Mouse (Mus musculus) gastrocnemius, adult 18-20 months (tissue): ENCODE data around the gene Casp4. TPM values are rescaled to one million over a fixed set of nuclear protein-coding genes. Genes with fewer than 3 reads are reported as not detected.

Experiments used
- DNase-seq: peaks from one replicate; pipeline ENCODE4 v3.0.0; 2021; ENCODE audit warnings: low spot score
- long read RNA-seq, 2 experiments: library from polyadenylated mRNA; stranded (forward); transcript quantifications; one replicate each; pipeline ENCODE4 v2.0.0; 2021
- total RNA-seq, 2 experiments: library from RNA; stranded (reverse); gene quantifications; 2 replicates each; pipeline ENCODE4 v1.2.3; 2021

The Casp4 gene
- total RNA-seq, result 1 to 10 TPM in 1 of 2 experiments, under 1 TPM in 1; 0.84 to 1.8 TPM
- long read RNA-seq, experiment 1, result 0 reads
- long read RNA-seq, experiment 2, partial matches to known transcripts, result 0 of 1 reads
- long read RNA-seq, experiment 2, other reads (novel, unspliced or antisense), result 0 of 1 reads

DNA sequence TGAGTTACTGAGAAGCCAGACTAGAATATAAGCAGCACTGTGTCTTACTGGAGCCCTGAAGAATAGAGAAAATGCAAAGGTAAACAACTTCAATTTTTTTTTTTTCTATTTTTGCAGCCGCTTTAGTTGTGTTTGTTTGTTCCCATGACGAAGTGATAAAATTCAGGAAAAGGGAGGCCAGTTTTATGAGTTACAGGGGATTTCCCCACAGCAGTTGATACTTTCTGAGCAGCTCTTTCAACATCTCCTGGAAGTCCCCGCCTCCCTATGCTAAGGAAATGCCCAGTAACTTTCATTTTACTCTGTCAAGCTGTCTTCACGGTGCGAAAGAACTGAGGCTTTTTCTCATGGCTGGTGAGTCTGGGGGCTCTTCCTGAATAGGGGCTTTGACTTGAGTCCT is at the start of gene Casp4:
Gene Casp4, plus strand, starts transcription at position 268 of the 400 bp plus-strand sequence.
- peak; percentile 37 for DNase-seq

DNA sequence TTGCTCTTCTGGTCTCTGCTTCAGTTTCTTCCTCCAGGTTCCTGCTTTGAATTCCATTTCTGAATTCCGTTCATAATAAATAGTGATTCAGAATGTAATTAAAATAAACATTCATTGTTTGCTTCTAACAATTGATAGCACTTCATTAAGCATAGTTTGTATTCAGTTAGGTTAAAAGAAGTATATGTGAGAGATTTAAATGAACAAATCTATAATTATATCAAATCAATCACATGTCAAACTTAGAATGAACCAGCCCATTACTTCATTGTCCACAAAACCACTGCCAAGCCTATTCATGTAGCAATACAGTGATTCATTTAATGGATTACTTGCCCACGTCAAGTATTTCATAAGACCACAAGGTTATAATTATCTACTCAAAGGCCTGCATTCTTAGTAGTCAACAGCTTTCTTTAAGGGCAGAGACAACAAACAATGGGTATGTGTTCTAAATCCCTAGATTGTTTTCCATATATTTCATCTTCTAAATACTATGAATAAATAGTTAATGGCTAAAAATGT is 44.6 kb upstream of the Casp4 start:
- no peak for DNase-seq

DNA sequence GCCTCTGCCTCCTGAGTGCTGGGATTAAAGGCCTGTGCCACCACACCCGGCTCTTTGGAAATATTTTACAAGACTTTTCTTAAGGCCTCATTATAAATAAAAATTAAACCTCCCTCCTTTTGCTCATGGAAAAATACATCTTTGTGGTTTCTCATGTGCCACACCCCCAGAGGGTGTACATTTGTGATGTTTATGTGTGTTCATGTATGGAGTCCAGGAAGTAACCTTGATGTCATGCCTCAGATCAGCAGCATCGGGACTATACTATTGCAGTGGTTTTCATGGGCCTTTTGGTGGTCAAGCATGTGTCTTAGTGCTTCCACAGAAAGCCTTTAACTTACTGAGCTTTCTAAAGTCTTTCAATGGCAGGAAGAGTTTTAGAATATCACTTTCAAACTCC is 38.4 kb upstream of the Casp4 start:
- DNase-seq, result no peak

DNA sequence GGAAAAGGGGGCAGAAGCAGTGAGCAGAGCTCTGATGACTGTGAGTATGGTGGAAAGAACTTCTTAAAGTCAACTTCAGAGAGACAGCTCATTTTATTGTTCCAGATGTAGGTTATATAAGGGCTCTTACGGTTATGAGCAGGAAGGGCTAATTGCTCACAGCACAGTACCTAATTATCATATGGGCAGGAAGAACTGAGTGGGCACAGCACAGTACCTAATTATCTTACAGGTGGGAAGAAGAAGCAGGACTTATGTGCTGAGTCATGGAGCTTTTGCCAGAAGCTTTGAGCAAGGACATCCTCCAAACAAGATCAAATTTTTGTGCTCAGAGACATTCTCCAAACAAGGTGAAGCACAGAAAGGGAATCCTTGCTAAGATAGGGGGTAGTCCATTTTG is 37.7 kb upstream of the Casp4 start:
- no peak for DNase-seq

DNA sequence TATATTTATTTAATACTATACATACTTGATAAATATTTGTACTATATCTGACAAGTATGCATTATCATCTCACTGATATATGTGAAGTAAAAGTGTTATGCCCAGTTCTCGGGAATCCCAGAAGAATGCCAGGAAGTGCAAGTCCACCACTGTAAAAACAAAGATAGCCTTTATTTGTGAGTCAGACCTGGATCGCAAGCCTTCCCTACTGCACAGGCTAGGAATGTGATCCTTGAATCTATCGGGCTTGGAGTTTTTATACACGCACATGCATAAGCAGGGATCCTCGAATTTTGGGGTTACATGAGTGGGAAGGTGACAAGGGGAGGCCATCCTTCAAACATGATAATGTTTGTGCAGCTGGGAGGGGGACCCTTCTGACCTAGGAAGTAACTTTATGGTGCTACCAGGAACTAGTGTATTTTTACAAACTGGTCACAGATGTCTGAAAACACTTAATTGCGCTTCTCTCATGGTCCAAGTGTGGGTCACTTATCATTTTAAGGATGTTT is 37.2 kb upstream of the Casp4 start:
- DNase-seq, result no peak

DNA sequence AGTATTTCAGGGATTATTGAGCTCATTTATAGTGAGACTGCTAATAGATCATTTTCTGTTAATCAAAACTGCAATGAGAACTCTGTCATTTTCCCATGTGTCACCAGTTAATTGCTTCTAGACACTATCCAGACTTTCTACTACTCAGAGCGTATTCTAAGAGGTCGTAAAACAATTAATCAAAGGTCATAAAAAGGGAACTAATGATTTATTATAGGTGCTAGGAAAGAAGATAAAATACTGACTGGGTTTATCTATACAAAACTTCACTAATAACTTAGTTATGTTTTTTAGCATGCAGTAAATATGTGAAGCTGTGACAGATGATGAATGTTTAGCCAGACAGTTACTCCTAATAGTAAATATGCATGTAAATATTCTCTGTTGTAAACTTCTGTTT is 22.6 kb upstream of the Casp4 start:
- DNase-seq, result no peak

DNA sequence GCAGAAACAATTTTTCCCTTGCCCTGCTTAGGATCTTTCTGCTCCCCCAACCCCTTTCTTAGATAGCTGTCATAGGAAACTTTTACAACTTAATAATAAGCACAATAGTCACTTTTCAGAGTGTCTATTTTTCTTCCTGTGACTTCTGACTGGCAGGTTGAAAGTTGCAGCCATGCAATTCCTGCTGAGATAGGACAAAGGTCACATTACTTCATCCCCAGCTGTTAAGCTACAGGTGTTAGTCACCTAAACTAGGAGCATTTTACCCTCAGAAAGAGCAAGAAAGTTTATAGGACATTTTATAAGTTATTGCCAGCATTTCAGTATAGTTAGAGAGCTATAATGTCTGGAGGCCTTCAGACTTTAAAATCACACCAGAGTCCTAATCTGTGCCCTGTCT is 22.0 kb upstream of the Casp4 start:
- DNase-seq, result no peak

DNA sequence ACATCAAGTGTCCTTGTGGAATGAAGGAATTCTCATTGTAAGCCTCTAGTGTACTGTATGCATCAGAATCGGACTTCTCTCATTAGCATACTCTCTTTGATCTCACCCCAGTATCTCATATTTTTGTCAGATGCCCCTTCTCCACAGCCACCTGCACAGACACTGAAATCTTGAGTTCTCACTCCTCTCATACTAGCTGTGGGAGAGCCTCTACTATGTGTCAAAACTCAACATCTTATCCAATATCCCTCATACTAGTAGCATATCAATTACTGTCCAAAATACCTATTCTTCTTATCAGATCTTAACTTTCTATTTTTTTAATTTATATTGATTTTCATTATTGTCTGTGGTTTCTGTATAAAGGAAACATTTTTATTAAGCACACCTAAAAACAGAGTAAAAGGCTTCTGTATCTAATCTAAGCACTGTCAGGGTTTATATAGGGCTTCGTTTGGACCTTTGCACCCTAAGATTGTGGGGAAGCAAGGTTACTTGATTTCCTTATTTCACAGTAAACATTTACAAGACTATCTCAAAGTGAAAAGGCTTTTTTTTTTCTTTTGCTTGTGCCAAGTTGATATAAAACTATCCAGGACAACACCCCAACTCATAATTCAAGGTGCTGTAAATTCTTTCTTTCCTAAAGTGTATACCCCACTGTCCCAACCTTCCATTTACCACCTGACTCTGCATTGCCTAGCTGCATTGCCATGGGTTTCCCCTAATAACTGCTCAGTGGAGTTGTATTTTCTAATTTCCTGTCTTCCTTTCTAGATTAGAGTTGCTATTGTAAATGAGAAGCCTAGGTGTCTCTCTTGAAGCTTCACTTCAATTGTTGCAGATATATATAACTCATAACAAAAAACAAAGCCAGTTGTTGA is 12.0 kb upstream of the Casp4 start:
- no peak for DNase-seq

DNA sequence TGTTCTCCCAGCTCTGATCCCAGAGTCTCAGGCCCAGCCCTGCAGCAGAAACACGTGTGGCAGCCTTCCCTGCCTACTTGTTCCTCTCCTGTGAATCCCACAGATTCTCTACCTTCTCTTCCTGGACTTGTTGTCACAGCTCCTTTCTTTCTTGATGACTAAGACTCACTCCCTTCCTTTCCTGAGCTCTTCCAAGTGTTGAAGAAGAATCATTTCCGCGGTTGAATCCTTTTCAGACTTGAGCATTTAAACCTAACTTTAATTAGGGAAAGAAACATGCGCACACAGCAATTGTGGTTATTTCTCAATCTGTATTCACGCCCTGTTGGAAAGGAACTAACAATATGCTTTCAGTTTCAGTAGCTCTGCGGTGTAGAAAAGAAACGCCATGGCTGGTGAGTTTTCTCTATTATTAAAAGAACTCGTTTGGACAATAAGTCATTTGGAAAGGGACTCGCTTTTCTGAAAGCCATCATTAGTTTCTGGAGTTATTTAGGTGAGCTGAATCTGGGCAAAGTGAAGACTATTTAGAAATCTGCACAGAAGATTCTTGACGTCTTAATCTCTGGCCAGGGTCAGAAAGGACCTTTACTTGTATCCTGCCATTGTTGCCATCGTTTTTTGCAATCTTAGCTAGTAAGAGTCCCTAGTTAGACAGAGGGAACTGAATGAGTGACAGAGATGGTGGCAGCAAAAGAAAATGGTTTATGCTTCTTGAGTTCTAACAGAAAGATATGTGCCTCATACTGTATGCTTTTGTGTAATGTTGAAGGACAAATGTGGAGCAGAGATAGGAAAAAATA is 10.1 kb upstream of the Casp4 start, which contains the start of gene Casp1:
Gene Casp1, plus strand, starts transcription at position 189 of the 803 bp plus-strand sequence.
- no peak for DNase-seq

DNA sequence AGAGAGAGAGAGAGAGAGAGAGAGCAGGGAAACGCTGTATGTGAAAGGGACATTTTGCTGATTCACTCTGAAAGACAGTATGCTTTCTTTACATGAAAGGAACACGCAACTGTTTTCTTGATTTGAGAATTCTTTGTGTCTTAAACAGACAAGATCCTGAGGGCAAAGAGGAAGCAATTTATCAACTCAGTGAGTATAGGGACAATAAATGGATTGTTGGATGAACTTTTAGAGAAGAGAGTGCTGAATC is 9.6 kb upstream of the Casp4 start:
- no peak for DNase-seq

DNA sequence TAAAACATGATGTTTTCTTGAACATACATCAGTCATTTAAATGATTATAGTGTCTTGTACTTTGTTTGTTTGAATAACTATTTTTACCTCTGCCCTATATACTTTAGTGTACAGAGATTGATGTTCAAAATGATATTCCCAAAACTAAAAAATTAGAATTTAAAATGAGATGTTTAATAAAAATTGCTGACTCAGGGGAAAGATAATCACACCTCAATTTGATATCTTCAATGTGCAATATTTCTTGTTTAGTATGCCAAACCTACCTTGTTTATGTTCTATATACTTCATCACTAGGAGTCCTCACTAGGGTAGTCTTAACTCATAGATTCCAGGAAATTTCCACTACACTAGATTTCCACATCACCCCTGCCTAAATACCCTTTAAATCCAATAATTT is 1.5 kb downstream of the Casp4 start:
- no peak for DNase-seq

DNA sequence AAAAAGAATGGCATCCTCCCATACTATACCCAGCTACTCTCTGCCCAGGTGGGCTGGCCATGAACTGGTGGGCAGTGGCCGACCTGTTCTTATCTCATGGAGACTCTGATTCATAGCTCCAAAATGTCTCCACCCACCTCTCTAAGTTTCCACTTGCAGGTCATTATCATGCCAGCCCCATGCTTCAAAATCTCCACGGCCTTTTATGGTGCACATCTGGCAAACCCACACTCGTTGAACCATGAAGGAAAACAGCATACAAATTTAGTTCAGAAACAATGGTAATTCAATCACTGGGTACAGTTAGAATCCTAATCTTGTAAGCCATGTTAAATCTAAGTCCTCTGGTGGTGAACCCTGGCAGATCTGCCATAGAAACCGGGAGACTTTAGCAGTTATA is 2.8 kb downstream of the Casp4 start:
- no peak for DNase-seq

DNA sequence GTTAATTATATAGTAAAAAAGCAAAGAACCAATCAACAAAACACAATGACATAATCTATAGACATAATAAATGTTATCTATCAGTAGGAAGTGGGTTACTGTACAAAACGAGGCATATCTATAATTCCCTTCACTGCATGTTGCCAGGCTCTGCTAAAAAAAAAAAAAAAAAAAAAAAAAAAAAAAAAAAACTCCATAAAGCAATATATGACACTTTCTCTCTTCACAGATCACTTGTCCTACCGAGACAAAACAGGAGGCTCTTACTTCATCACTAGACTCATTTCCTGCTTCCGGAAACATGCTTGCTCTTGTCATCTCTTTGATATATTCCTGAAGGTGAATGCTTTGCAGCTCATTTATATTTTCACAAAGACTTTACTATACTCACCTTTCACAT is 19.6 kb downstream of the Casp4 start:
- no peak for DNase-seq

DNA sequence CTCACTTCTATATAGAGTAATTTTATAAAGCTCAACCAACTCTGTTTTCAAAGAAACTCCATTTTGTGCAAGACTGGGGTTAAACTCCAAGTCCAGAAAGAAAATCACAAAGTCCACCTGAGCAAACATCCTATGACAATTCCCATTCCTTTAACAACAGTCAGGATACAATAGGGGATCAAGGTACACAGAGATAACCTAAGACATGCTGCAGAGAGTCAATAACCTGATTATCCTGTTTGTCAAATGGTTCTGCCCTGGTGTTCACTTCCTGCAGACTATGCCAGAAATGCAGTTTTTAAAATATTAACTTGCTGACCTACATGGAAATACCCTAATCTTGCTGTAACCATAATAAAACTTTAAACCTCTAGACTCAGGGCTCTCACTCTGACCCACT is 23.8 kb downstream of the Casp4 start:
- no peak for DNase-seq

DNA sequence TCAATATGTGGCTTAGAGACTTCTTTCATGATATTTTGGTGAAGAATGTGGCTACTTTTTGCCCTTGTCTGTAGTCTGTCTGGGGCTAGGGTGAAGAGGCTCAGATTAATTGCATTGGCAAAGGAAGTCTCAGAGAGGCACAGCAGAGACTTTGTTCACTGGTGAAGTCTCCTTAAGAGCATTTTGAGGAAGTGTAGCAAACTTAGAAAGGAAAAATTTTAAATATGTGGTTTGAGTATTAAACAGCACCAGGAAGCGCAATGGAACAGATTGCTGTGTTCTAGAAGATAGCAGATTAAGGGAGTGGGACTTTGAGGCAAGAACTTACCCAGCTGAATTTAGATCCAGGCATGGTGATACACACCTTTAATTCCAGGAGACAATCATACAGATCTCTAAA is 24.8 kb downstream of the Casp4 start:
- no peak for DNase-seq

DNA sequence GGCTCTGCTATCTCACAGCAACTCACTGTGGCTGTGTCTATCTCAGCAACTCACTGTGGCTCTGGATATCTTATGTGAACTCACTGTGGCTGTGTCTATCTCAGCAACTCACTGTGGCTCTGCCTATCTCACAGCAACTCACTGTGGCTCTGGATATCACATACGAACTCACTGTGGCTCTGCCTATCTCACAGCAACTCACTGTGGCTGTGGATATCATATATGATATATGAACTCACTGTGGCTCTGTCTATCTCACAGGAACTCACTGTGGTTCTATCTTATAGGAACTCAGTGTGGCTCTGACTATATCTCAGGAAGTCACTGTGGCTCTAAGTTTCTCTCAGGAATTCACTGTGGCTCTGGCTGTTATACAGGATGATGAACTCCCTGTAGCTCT is 34.5 kb downstream of the Casp4 start:
- no peak for DNase-seq

DNA sequence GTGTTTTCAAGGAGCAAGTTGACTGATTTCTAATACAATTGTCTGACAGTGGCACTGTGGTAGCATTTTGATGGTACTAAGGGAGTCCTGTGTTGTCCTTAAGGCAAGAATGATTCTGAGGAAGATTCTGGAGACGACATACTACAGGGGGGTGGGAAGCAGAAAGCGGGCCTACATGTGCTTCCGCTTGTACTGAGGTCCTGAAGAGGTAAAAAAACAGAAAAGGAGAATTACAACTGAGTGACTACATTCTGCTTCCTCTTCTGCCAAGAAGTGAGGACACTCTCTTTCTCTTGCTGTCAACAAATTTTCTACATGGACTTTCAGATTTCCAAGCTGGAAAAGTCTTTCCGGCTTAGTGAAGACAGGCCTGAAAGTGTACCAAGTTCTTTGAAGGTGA is 35.5 kb downstream of the Casp4 start:
- peak; percentile 6 for DNase-seq

DNA sequence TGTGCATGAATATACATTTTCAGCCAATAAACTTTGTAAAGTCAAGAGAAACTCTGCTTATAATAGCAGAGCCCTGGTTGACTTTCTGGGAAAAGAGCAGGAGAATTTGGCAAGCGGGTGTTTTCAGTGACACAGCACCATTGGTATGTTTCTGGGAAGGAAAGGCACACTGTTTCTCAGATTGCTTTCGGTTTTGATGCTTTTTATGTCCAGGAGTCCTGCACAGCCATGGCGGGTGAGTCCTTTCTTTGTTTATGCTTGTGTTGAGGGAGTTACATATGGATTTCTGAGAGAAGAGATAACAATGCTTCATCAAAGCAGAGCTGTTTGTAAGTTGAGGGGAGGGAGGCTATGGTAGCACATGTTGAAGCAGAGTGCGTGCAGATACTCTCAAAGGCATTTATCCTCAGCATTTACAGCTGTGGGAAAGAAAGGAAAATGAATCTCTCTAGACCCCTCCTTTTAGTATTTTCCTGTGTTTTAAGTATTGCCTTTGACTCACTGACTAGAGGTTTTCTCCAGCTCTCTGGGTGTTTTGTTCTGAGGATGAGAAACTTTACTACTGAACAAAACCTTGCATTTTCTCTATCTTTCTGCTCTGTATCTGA is 36.8 kb downstream of the Casp4 start, which contains the start of gene Casp12:
Gene Casp12, plus strand, starts transcription at position 140 of the 608 bp plus-strand sequence.
- peak; percentile 59 for DNase-seq

DNA sequence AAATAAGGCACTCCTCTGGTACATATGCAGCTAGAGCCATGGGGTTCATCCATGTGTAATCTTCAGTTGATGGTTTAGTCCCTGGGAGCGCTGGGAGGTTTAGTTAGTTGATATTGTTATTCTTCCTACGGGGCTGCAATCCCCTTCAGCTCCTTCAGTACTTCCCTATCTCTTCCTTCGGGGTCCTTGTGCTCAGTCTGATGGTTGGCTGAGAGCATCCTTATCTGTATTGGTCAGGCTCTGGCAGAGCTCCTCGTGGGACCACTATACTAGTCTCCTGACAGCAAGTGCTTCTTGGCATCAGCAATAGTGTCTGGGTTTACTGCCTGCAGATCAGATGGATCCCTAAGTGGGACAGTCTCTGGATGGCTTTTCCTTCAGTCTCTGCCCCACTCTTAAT is 38.8 kb downstream of the Casp4 start:
- DNase-seq, result no peak

DNA sequence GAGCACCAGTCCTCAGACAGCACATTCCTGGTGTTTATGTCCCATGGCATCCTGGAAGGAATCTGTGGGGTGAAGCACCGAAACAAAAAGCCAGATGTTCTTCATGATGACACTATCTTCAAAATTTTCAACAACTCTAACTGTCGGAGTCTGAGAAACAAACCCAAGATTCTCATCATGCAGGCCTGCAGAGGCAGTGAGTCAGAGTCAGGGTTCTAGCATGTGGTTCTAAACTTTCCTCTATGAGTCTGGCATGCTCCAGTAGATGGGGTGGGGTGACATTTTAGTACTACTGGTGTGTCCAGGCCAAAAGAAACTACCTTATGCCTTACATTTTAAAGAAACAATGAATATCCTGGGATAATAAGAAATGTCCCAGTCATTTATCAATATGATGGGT is 45.0 kb downstream of the Casp4 start:
- no peak for DNase-seq

DNA sequence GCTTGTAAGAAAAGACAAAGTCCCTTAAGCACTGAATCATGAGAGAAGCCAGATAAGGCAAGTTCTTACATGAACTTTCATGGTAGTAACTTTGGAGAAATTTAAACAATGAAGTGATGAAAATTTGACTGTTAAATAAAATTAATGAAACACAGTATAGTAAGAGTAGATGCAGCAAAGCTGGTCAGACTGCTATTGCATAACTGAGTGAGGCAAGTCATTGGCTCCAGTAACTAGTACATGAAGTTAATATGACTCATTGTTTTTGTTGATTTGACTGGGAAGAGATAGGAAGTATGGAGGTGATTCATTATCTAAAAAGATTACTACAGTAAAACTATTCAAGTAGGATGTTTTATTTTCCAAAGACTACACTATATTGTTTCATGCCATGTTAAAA is 48.2 kb downstream of the Casp4 start:
- DNase-seq, result peak; percentile 24
